Comparison of ENCODE assay signal across 9 mouse cellular contexts in genomic region chr2:26227788-26228187, GRCm38 (mm10). TPM values are rescaled to one million over a fixed set of nuclear protein-coding genes. Genes with fewer than 3 reads are reported as not detected.
DNase-seq lines count a peak whose midpoint lies in the region; ATAC-seq and TF ChIP-seq lines count a peak whose summit lies in the region.
"Had no signal": no experiment of that assay in that cellular context is flagged by ENCODE, and none has a peak within 500 bp of the region (broad histone marks: within the 10 kb centered on the region; RNA-seq: fewer than 3 reads in every experiment).

No protein-coding gene starts in this region.

- WGBS in lung, adult 2 months, result 81% methylated on average over 1 of the region's 1 CpGs

- TF ChIP-seq EP300 in MEL (IDR thresholded peaks at IDR 0.05; ENCODE audit: low read depth in 1 of 2, low read length in 2 of 2), result no peak

- TF ChIP-seq CTCF in MEL (IDR thresholded peaks at IDR 0.05 in 2 of 3, conservative IDR thresholded peaks at IDR 0.05 in 1 of 3; ENCODE audit: control insufficient read depth in 1 of 3, insufficient read depth in 1 of 3, low read depth in 2 of 3, low read length in 3 of 3, poor library complexity in 1 of 3, severe bottlenecking in 1 of 3), result peak; percentile 66 to 80 (median 79)
- TF ChIP-seq CTCF in lung, adult 2 months (IDR thresholded peaks at IDR 0.05; ENCODE audit: insufficient read depth, low read length), result peak; percentile 59

- peak; percentile 82 for DNase-seq in 416B (ENCODE audit: low read depth)
- DNase-seq in MEL (ENCODE audit: low read depth, low spot score), result peak; percentile 74
- DNase-seq in cerebellum, adult 9-11 months, result peak; percentile 73
- DNase-seq in kidney, postnatal 14 days, result peak; percentile 64
- DNase-seq in lung, adult 2 months, result no peak
- DNase-seq in retina, postnatal 1 day, result peak; percentile 81
- no peak for DNase-seq in spleen, postnatal 10 days (ENCODE audit: low spot score in 2 of 2)

- H3K27me3 ChIP-seq in MEL (ENCODE audit: control insufficient read depth in 1 of 2, insufficient read depth in 2 of 2, low read length in 2 of 2), result no peaks in the 10 kb centered on the region

- no peaks in the 10 kb centered on the region for H3K9me3 ChIP-seq in MEL (replicated peaks; ENCODE audit: insufficient read depth, low read length)

- ATAC-seq in granulocyte monocyte progenitor cell, adult 5-6 weeks (replicated peaks; ENCODE audit: poor library complexity, severe bottlenecking), result peak; percentile 65

- H3K4me3 ChIP-seq in MEL (ENCODE audit: control insufficient read depth in 1 of 2, insufficient read depth in 1 of 2, low read depth in 2 of 2, low read length in 2 of 2), result no peak overlapping the region
- no peak overlapping the region for H3K4me3 ChIP-seq in lung, adult 2 months (replicated peaks; ENCODE audit: extremely low read depth, low read depth, low read length)

- peak; percentile 51 for TF ChIP-seq RAD21 in MEL (IDR thresholded peaks at IDR 0.05; ENCODE audit: low read depth, low read length)

- no peak for TF ChIP-seq POLR2A in MEL (IDR thresholded peaks at IDR 0.05; ENCODE audit: control insufficient read depth in 1 of 2, insufficient read depth in 1 of 2, low read depth in 1 of 2, low read length in 2 of 2, poor library complexity in 1 of 2)
- TF ChIP-seq POLR2A in lung, adult 2 months (IDR thresholded peaks at IDR 0.05; ENCODE audit: borderline replicate concordance, extremely low read depth, low read depth, low read length), result no peak

- no peak overlapping the region for H3K27ac ChIP-seq in MEL (ENCODE audit: control insufficient read depth, low read depth, low read length)

- H3K4me1 ChIP-seq in MEL (ENCODE audit: control insufficient read depth in 1 of 2, insufficient read depth in 2 of 2, low read length in 2 of 2), result no peaks in the 10 kb centered on the region
- no peaks in the 10 kb centered on the region for H3K4me1 ChIP-seq in lung, adult 2 months (ENCODE audit: control insufficient read depth, insufficient read depth, low read length)

- no peaks in the 10 kb centered on the region for H3K79me2 ChIP-seq in MEL (ENCODE audit: control insufficient read depth, insufficient read depth, low read length, poor library complexity)

- no peak overlapping the region for H3K9ac ChIP-seq in MEL (ENCODE audit: control insufficient read depth, low read depth, low read length, poor library complexity, severe bottlenecking)

- H3K36me3 ChIP-seq in MEL (ENCODE audit: control insufficient read depth in 1 of 2, insufficient read depth in 2 of 2, low read length in 2 of 2), result no peaks in the 10 kb centered on the region; a peak in 2 of 4 replicates

TF ChIP-seq in MEL, 35 proteins besides CTCF, POLR2A, EP300 and RAD21:
- TF ChIP-seq ELF1 (IDR thresholded peaks at IDR 0.05; ENCODE audit: low read depth, low read length) (no peak), ZKSCAN1 (IDR thresholded peaks at IDR 0.05; ENCODE audit: low read depth, low read length) (no peak), POLR2AphosphoS5 (IDR thresholded peaks at IDR 0.05; ENCODE audit: borderline replicate concordance, low read depth, low read length) (no peak), NELFE (IDR thresholded peaks at IDR 0.05; ENCODE audit: low read depth, low read length) (no peak), USF1 (IDR thresholded peaks at IDR 0.05; ENCODE audit: low read depth, low read length) (no peak), MAZ (IDR thresholded peaks at IDR 0.05; ENCODE audit: low read depth, low read length) (no peak), KAT2A (conservative IDR thresholded peaks at IDR 0.05; ENCODE audit: low read depth, low read length) (no peak), ETS1 (IDR thresholded peaks at IDR 0.05; ENCODE audit: low read depth, low read length) (no peak), ZC3H11A (IDR thresholded peaks at IDR 0.05; ENCODE audit: low read depth, low read length) (peak; percentile 38; the same call in 1 of the 2 replicates), ZNF384 (IDR thresholded peaks at IDR 0.05; ENCODE audit: low read depth, low read length) (0 out of 2 replicates have a peak, but pooled peaks have one; percentile 35), POLR2AphosphoS2 (IDR thresholded peaks at IDR 0.05; ENCODE audit: low read length) (no peak), MYB (IDR thresholded peaks at IDR 0.05; ENCODE audit: low read depth, low read length) (no peak), NRF1 (IDR thresholded peaks at IDR 0.05; ENCODE audit: insufficient read depth, low read depth, low read length, poor library complexity, severe bottlenecking) (no peak), UBTF (IDR thresholded peaks at IDR 0.05; ENCODE audit: borderline replicate concordance, insufficient read depth, low read depth, low read length) (no peak), TBP (IDR thresholded peaks at IDR 0.05; ENCODE audit: low read depth, low read length) (no peak), SMC3 (IDR thresholded peaks at IDR 0.05; ENCODE audit: low read depth, low read length) (peak; percentile 75)

RNA-seq across cellular contexts. Expression of gene Qsox2, which starts 9.5 kb away (rescaled TPM):
- total RNA-seq in MEL (2012; rRNA removed), result 13.4 and 17.0 TPM in 2 replicates
- polyA plus RNA-seq in MEL (2012; ENCODE audit: insufficient read depth in 1 of 2, insufficient read length in 2 of 2, low read depth in 1 of 2, low replicate concordance in 2 of 2, missing spikeins in 1 of 2), result 10 to 100 TPM in 1 of 2 experiments, not detected in 1; 12.1 TPM
- total RNA-seq in granulocyte monocyte progenitor cell, adult 5-6 weeks (2014; fragmentation: Nextera tagmentation), result 10.9 and 11.5 TPM in 2 replicates
- total RNA-seq in granulocyte monocyte progenitor cell, adult 5-6 weeks (2017), result 4.8 and 7.1 TPM in 2 replicates
- 20.4 and 24.5 TPM in 2 replicates for polyA plus RNA-seq in lung, adult 2 months (2012; rRNA removed)

RNA-seq across cellular contexts. Expression of gene Lhx3, which starts 19.7 kb away (rescaled TPM):
- not detected in 2 replicates for total RNA-seq in MEL (2012; rRNA removed)
- not detected for polyA plus RNA-seq in MEL (2012; ENCODE audit: insufficient read depth in 1 of 2, insufficient read length in 2 of 2, low read depth in 1 of 2, low replicate concordance in 2 of 2, missing spikeins in 1 of 2)
- not detected in 2 replicates for total RNA-seq in granulocyte monocyte progenitor cell, adult 5-6 weeks (2014; fragmentation: Nextera tagmentation)
- not detected in 2 replicates for total RNA-seq in granulocyte monocyte progenitor cell, adult 5-6 weeks (2017)
- not detected in 2 replicates for polyA plus RNA-seq in lung, adult 2 months (2012; rRNA removed)
- total RNA-seq: heart, postnatal 14 days had no signal

Comparison
In these comparisons a context has a peak if more than half of its experiments do, and no peak if none do; other contexts are left out.
1. DNase-seq: peak in 416B (single experiment), MEL (single experiment), cerebellum, adult 9-11 months (single experiment), kidney, postnatal 14 days (single experiment) and retina, postnatal 1 day (single experiment); none in lung, adult 2 months (single experiment) and spleen, postnatal 10 days (0 of 2).